ENCODE assay signal across 21 mouse cellular contexts in the genomic region with DNA sequence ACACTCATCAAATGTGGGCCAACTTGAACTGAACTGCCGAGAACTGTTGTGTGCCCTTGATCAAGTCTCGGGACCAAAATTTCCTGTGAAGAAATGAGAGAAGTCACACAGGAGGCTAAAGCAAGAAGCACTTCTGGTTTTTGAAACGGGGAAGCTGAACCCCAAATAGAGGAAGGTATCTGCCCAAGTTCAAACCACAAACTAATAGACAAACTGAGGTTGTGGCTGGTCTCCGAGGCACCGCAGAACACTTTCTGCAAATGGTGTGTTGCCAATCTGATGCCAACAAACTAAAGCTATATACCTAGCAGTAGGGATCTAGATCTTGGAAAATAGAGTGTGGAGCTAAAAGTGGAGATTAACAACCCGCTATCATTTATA. TPM values are rescaled to one million over a fixed set of nuclear protein-coding genes. Genes with fewer than 3 reads are reported as not detected.
DNase-seq lines count a peak whose midpoint lies in the region; ATAC-seq lines count a peak whose summit lies in the region.
"Had no signal": no experiment of that assay in that cellular context is flagged by ENCODE, and none has a peak within 500 bp of the region (broad histone marks: within the 10 kb centered on the region; RNA-seq: fewer than 3 reads in every experiment).

No protein-coding gene starts in this region.

- no peak overlapping the region for H3K4me2 ChIP-seq in kidney, embryonic 16.5 days (replicated peaks; ENCODE audit: low read depth, low read length)
- H3K4me2 ChIP-seq: forebrain, embryonic 15.5 days; limb, embryonic 15.5 days; midbrain, embryonic 13.5 days; stomach, embryonic 15.5 days had no signal

- H3K36me3 ChIP-seq in kidney, embryonic 16.5 days (ENCODE audit: insufficient read depth, low read length): no peaks in the 10 kb centered on the region
- H3K36me3 ChIP-seq: forebrain, embryonic 15.5 days; limb, embryonic 15.5 days; midbrain, embryonic 13.5 days; stomach, embryonic 15.5 days had no signal

- no peak for DNase-seq in kidney, adult 9 months
- DNase-seq in 416B (ENCODE audit: low read depth) (peak; percentile 76), MEL-GATA-1-ER (ENCODE audit: extremely low read depth, low read depth) (peak; percentile 49)
- DNase-seq in urinary bladder, postnatal 25 days (ENCODE audit: low spot score): no peak
- DNase-seq in left cerebral cortex, adult 18-20 months (ENCODE audit: low spot score in 2 of 2): no peak
- DNase-seq: adrenal gland, postnatal 14 days; cerebellum, postnatal 10 days; kidney, adult 18-20 months; lung, postnatal 10 days; right cerebral cortex, postnatal 14 days; thymus, postnatal 25 days had no signal

- peaks cover 17% of the 10 kb centered on the region for H3K4me1 ChIP-seq in kidney, embryonic 16.5 days (ENCODE audit: insufficient read depth, low read length)

- no peak overlapping the region for H3K9ac ChIP-seq in kidney, embryonic 16.5 days (replicated peaks; ENCODE audit: low read length)
- H3K9ac ChIP-seq: forebrain, embryonic 15.5 days; limb, embryonic 15.5 days; midbrain, embryonic 13.5 days; stomach, embryonic 15.5 days had no signal

- H3K27me3 ChIP-seq in kidney, embryonic 16.5 days (ENCODE audit: insufficient read depth, low read length): no peaks in the 10 kb centered on the region
- H3K27me3 ChIP-seq: forebrain, embryonic 15.5 days; limb, embryonic 15.5 days; midbrain, embryonic 13.5 days; stomach, embryonic 15.5 days had no signal

- no peak for ATAC-seq in kidney, embryonic 16.5 days (ENCODE audit: low FRiP score, low TSS enrichment)
- ATAC-seq in megakaryocyte, adult 5-6 weeks (ENCODE audit: poor library complexity, severe bottlenecking): peak; percentile 98
- ATAC-seq: forebrain, embryonic 15.5 days; hindbrain, postnatal 0 days; midbrain, embryonic 13.5 days had no signal

- WGBS in kidney, embryonic 16.5 days: 89% methylated on average over 6 of the region's 6 CpGs

- H3K9me3 ChIP-seq in kidney, embryonic 16.5 days (ENCODE audit: low read length): no peaks in the 10 kb centered on the region
- H3K9me3 ChIP-seq: forebrain, embryonic 15.5 days; limb, embryonic 15.5 days; midbrain, embryonic 13.5 days; stomach, embryonic 15.5 days had no signal

- 0 out of 2 replicates have a peak overlapping the region, but pooled peaks have one; percentile 6 for H3K27ac ChIP-seq in kidney, embryonic 16.5 days (ENCODE audit: low read length)
- H3K27ac ChIP-seq: forebrain, embryonic 15.5 days; hindbrain, postnatal 0 days; limb, embryonic 15.5 days; midbrain, embryonic 13.5 days; stomach, embryonic 15.5 days had no signal

- H3K4me3 ChIP-seq in kidney, embryonic 16.5 days (ENCODE audit: low read length): no peak overlapping the region
- H3K4me3 ChIP-seq: forebrain, embryonic 15.5 days; limb, embryonic 15.5 days; midbrain, embryonic 13.5 days; stomach, embryonic 15.5 days had no signal

RNA-seq across cellular contexts. Expression of a gene that starts 21.6 kb away (rescaled TPM):
- polyA plus RNA-seq in kidney, embryonic 16.5 days (2015; fragmentation: Nextera tagmentation; extraction: Ambion mirVana): 65.2 and 65.4 TPM in 2 replicates
- total RNA-seq in megakaryocyte, adult 5-6 weeks (2015): 0.38 and 3.6 TPM in 2 replicates
- 0.11 and 1.0 TPM in 2 replicates for total RNA-seq in megakaryocyte, adult 5-6 weeks (2017)
- total RNA-seq in left cerebral cortex, adult 18-20 months (2021): 1 to 10 TPM; 3.5 to 5.3 TPM

RNA-seq across cellular contexts. Expression of a gene that starts 30.9 kb away (rescaled TPM):
- 55.1 and 72.0 TPM in 2 replicates for polyA plus RNA-seq in kidney, embryonic 16.5 days (2015; fragmentation: Nextera tagmentation; extraction: Ambion mirVana)
- total RNA-seq in megakaryocyte, adult 5-6 weeks (2015): 34.5 and 39.4 TPM in 2 replicates
- 18.2 and 26.0 TPM in 2 replicates for total RNA-seq in megakaryocyte, adult 5-6 weeks (2017)
- total RNA-seq in left cerebral cortex, adult 18-20 months (2021): 10 to 100 TPM; 29.3 to 38.3 TPM

RNA-seq across cellular contexts. Expression of a gene that starts 45.2 kb away (rescaled TPM):
- polyA plus RNA-seq in kidney, embryonic 16.5 days (2015; fragmentation: Nextera tagmentation; extraction: Ambion mirVana): 0.29 and 1.1 TPM in 2 replicates
- total RNA-seq in megakaryocyte, adult 5-6 weeks (2015): not detected in 2 replicates
- not detected in 2 replicates for total RNA-seq in megakaryocyte, adult 5-6 weeks (2017)
- not detected for total RNA-seq in left cerebral cortex, adult 18-20 months (2021)
- total RNA-seq: heart, adult 18-20 months; heart, postnatal 25 days had no signal
- polyA plus RNA-seq: large intestine, adult 2 months had no signal

Comparison
In these comparisons a context has a peak if more than half of its experiments do, and no peak if none do; other contexts are left out.
1. DNase-seq: peak in 416B (single experiment) and MEL-GATA-1-ER (single experiment); none in kidney, adult 9 months (single experiment), urinary bladder, postnatal 25 days (single experiment) and left cerebral cortex, adult 18-20 months (0 of 2).